Mouse (Mus musculus): ENCODE measurements around the gene Oxsm. TPM values are rescaled to one million over a fixed set of nuclear protein-coding genes. Genes with fewer than 3 reads are reported as not detected.

The Oxsm gene
- polyA plus RNA-seq, 1 experiment: 7.3 TPM

GRCm38 (mm10) chr14:16243603-16244209, 5.9 kb downstream of the Oxsm start:
- Histone ChIP-seq H3K4me3 (replicated peaks; ENCODE audit: extremely low read depth, low read depth, low read length) (peak overlapping the region; percentile 98), H3K4me1 (ENCODE audit: control insufficient read depth, insufficient read depth, low read length) (peaks cover 7% of the 10 kb centered on the region)
- TF ChIP-seq POLR2A (IDR thresholded peaks at IDR 0.05; ENCODE audit: borderline replicate concordance, extremely low read depth, low read depth, low read length): no peak
- TF ChIP-seq CTCF (IDR thresholded peaks at IDR 0.05; ENCODE audit: insufficient read depth, low read length): no peak
- DNase-seq: peak; percentile 41
- WGBS: 6% methylated on average over 10 of the region's 10 CpGs

DNA sequence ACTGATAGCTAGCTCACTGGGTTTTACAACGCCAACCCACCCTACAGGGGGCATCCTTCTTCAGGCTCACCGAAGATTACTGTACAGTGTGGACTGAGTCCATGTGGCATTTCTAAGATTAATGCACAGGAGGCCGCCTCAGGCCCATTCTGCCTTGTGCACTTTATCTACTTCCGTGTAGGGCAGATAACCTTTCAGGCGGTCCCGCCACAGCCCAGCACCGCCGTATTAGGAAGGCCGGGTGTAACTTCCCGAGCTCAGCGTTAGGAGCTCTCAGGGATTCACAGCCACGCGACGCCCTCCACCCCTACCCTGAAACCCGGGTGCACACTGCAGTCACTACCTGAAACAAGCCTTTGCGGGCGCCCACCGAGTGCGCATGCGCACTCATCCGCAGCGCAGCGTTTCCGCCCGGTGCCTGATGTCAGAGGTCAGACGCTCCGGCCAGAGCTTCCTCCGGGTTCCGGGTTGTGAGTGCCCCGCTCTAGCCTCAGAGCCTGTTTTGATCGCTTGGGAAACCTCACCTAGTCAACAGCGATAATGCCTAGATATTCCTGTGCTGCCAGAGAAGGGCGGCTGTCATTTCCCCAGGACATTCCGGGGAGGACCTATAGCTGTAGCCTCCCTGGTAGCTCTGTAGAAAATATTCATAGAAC, 6.5 kb downstream of the Oxsm start:
- DNase-seq: peak; percentile 90
- Histone ChIP-seq H3K4me3 (replicated peaks; ENCODE audit: extremely low read depth, low read depth, low read length) (peak overlapping the region; percentile 98), H3K4me1 (ENCODE audit: control insufficient read depth, insufficient read depth, low read length) (peaks cover 5% of the 10 kb centered on the region)
- WGBS: under 1% methylated on average over 34 of the region's 34 CpGs
- TF ChIP-seq POLR2A (IDR thresholded peaks at IDR 0.05; ENCODE audit: borderline replicate concordance, extremely low read depth, low read depth, low read length): peak; percentile 92; the same call in 1 of the 2 replicates
- TF ChIP-seq CTCF (IDR thresholded peaks at IDR 0.05; ENCODE audit: insufficient read depth, low read length): no peak

GRCm38 (mm10) chr14:16242193-16242815, 7.3 kb downstream of the Oxsm start:
- H3K4me3 ChIP-seq (replicated peaks; ENCODE audit: extremely low read depth, low read depth, low read length): peak overlapping the region; percentile 98
- 92% methylated on average over 10 of the region's 10 CpGs for WGBS
- no peak for DNase-seq
- TF ChIP-seq CTCF (IDR thresholded peaks at IDR 0.05; ENCODE audit: insufficient read depth, low read length) (no peak), POLR2A (IDR thresholded peaks at IDR 0.05; ENCODE audit: borderline replicate concordance, extremely low read depth, low read depth, low read length) (no peak)
- peaks cover 5% of the 10 kb centered on the region for H3K4me1 ChIP-seq (ENCODE audit: control insufficient read depth, insufficient read depth, low read length)

GRCm38 (mm10) chr14:16236466-16236865, 13.1 kb downstream of the Oxsm start:
- Histone ChIP-seq H3K4me1 (ENCODE audit: control insufficient read depth, insufficient read depth, low read length) (no peaks in the 10 kb centered on the region), H3K4me3 (replicated peaks; ENCODE audit: extremely low read depth, low read depth, low read length) (no peak overlapping the region)
- no peak for DNase-seq
- no peak for TF ChIP-seq POLR2A (IDR thresholded peaks at IDR 0.05; ENCODE audit: borderline replicate concordance, extremely low read depth, low read depth, low read length)
- TF ChIP-seq CTCF (IDR thresholded peaks at IDR 0.05; ENCODE audit: insufficient read depth, low read length): no peak
- WGBS: 63% methylated on average over 3 of the region's 3 CpGs

DNA sequence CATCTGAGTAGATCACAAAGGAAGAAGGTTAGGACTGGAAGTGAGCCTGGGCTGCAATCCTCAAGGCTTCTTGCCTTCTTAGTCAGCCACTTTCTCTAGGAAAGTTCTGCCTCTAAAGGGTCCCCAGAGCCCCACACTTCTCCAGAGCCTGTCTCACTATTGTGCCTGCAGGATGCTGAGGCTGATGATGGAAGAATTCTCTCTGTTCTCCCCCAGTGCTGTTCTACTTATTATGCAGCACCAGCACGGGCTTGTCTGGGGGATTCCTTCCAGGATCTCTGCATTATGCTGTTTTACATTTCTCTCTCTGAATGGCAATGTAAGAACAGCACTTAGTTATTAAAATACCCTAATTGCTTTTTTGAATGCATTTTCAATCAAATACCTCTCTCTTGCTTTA, 16.1 kb downstream of the Oxsm start:
- H3K4me3 ChIP-seq (replicated peaks; ENCODE audit: extremely low read depth, low read depth, low read length): no peak overlapping the region
- H3K4me1 ChIP-seq (ENCODE audit: control insufficient read depth, insufficient read depth, low read length): no peaks in the 10 kb centered on the region
- no peak for TF ChIP-seq CTCF (IDR thresholded peaks at IDR 0.05; ENCODE audit: insufficient read depth, low read length)
- no peak for TF ChIP-seq POLR2A (IDR thresholded peaks at IDR 0.05; ENCODE audit: borderline replicate concordance, extremely low read depth, low read depth, low read length)
- no peak for DNase-seq
- WGBS: 60% methylated on average over 1 of the region's 1 CpGs

- no peak for TF ChIP-seq POLR2A (IDR thresholded peaks at IDR 0.05; ENCODE audit: borderline replicate concordance, extremely low read depth, low read depth, low read length)
- TF ChIP-seq CTCF (IDR thresholded peaks at IDR 0.05; ENCODE audit: insufficient read depth, low read length): no peak
- H3K4me1 ChIP-seq (ENCODE audit: control insufficient read depth, insufficient read depth, low read length): no peaks in the 10 kb centered on the region
- DNase-seq: no peak
- H3K4me3 ChIP-seq (replicated peaks; ENCODE audit: extremely low read depth, low read depth, low read length): no peak overlapping the region
Observed at GRCm38 (mm10) chr14:16230581-16230980, 19.0 kb downstream of the Oxsm start.

- no peak overlapping the region for H3K4me3 ChIP-seq (replicated peaks; ENCODE audit: extremely low read depth, low read depth, low read length)
- WGBS: 73% methylated on average over 2 of the region's 2 CpGs
Observed at GRCm38 (mm10) chr14:16229395-16229794, 20.2 kb downstream of the Oxsm start.

GRCm38 (mm10) chr14:16219015-16219414, 30.6 kb downstream of the Oxsm start:
- DNase-seq: no peak
- TF ChIP-seq CTCF (IDR thresholded peaks at IDR 0.05; ENCODE audit: insufficient read depth, low read length) (peak; percentile 31; the same call in 1 of the 2 replicates), POLR2A (IDR thresholded peaks at IDR 0.05; ENCODE audit: borderline replicate concordance, extremely low read depth, low read depth, low read length) (no peak)
- WGBS: 54% methylated on average over 2 of the region's 2 CpGs
- Histone ChIP-seq H3K4me1 (ENCODE audit: control insufficient read depth, insufficient read depth, low read length) (no peaks in the 10 kb centered on the region), H3K4me3 (replicated peaks; ENCODE audit: extremely low read depth, low read depth, low read length) (no peak overlapping the region)

More at GRCm38 (mm10) chr14:16229395-16229794, 20.2 kb downstream of the Oxsm start:
- H3K4me1 ChIP-seq (ENCODE audit: control insufficient read depth, insufficient read depth, low read length): no peaks in the 10 kb centered on the region
- no peak for DNase-seq
- TF ChIP-seq POLR2A (IDR thresholded peaks at IDR 0.05; ENCODE audit: borderline replicate concordance, extremely low read depth, low read depth, low read length): no peak
- no peak for TF ChIP-seq CTCF (IDR thresholded peaks at IDR 0.05; ENCODE audit: insufficient read depth, low read length)

DNA sequence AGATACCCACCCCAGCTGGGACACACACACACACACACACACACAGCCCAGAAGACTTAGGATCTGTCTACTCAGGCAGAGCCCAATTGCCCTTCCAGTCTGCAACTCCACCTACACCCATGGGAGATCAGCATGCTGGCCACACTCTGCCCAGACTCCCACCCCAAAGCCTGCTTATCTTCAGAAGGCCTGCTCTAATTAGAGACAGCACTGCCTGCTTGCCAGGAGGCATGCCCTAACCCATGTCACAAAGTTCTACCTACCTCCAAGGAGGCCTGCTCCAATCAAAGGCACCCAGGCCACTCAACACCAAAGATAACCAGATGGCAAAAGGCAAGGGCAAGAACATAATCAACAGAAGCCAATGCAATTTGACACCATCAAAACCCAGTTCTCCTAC, 41.9 kb downstream of the Oxsm start:
- no peak for TF ChIP-seq POLR2A (IDR thresholded peaks at IDR 0.05; ENCODE audit: borderline replicate concordance, extremely low read depth, low read depth, low read length)
- no peak for TF ChIP-seq CTCF (IDR thresholded peaks at IDR 0.05; ENCODE audit: insufficient read depth, low read length)
- H3K4me3 ChIP-seq (replicated peaks; ENCODE audit: extremely low read depth, low read depth, low read length): no peak overlapping the region
- DNase-seq: no peak
- H3K4me1 ChIP-seq (ENCODE audit: control insufficient read depth, insufficient read depth, low read length): no peaks in the 10 kb centered on the region

All from lung, adult 2 months (tissue).